Mouse (Mus musculus): ENCODE results near the gene Sestd1.

Sestd1 gene

DNA sequence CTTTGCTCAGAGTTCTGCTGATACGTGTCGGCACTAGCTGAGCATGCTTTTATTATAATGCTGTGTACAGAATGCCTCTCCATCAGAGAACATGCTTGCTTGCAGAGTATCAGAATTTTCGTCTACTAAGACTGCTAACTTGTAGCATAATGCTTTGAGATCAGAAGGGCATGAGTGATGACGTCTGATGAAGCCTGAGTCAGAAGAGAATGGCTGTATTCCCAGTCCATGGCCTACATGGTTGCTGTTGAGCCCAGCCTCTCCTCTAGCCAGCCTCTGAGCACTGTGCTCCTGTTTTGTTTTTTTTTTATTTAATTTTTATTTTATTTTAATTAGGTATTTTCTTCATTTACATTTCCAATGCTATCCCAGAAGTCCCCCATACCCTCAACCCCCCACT, 43.5 kb downstream of the Sestd1 start:
- in situ Hi-C loops (cut with MboI, MseI), result no loop called here

DNA sequence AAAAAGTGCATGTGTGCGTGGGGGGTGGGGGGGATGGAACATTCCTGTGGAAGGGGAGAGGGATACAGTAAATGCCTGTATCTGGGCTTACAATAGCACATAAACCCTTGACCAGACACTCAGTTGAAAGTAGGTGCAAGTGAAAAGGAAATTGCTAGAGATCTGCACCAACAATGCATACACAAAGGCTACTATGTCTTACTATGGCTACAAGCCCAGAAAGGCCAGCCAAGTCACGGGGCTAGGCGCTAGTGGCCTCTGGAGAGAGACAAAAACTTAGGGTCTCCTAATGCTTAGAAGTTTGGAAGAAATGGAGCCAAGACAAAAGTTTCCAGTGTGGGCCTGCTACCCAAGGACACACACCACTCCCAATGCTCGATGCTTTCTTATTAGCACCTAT, 44.5 kb downstream of the Sestd1 start:
- in situ Hi-C loops (cut with MboI, MseI), result no loop called here

DNA sequence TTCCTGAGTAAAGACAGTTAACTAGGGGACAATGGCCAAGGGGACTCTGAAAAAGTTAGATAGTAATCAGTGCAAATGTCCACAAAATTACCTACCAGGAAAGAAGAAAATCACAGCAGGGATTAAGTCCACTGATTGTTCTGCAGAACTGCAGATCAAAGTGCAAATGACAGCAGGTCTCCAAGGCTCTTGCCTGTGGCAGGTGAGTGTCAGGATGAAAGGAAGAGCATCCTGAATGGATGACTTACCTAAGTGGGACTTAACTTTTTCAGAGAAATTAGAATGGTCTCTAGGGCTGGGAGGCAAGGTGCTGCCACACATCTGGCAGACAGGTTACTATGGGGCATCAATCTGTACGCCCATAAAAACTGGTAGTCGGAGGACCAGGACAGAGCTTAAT, 47.8 kb downstream of the Sestd1 start:
- in situ Hi-C loops (cut with MboI, MseI), result no loop called here

DNA sequence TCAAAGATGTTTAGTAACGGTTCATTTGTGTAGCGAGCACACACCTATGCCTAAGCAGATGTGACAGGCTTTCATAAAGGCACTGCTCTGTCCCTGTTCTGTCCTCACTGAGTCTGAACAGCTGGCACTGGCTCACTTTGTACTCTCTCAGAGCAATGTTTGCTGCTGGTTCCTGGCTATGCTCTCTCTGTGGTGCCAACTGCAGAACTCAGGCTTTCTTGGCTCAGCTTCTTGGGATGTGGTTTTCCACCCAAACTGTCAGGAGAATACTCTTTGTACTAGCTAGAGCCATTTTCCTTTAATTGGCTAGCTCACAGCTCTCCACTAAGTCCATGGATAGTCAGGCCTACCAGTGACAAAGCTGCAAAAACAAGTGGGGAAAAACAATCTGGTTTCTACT, 59.4 kb downstream of the Sestd1 start:
- in situ Hi-C loops (cut with MboI, MseI), result no loop called here

DNA sequence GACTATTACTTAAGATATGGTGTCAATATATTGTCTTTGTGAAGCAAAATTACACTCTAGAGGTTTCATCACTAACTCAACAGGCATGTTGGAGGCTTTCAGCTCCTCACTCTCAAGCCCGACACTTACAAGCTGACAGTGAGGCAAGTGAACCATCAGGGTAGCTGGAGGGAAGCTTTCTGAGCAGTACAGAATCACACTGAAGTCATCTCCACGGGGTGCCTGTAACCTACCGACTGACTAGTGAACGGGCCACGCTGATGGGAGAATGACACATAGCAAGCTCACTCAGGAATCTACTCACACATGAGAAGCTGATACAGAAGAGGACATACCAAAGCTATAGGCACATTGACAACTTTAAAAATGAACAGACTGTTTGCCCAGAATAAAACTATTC, 67.5 kb downstream of the Sestd1 start:
- in situ Hi-C loops (cut with MboI, MseI), result no loop called here

DNA sequence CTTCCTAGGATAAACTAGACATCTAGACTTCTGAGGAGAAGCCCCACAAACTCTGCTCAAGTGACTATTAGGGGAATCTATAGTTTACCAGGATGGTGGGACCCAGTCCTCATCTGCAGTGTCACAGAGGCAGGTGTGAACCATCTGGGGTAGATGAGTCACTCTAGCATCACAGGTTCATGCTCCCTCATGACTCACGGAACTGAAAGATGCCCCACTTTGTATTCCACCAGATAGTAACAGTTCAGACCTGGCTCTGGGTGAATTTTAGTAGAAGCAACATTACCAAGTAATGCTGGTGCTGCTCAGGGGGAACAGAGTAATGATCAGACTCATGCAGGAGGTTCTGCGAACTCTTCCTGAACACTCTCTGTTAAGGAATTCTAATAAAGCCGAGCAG, 73.4 kb downstream of the Sestd1 start:
- in situ Hi-C loops (cut with MboI, MseI), result no loop called here

DNA sequence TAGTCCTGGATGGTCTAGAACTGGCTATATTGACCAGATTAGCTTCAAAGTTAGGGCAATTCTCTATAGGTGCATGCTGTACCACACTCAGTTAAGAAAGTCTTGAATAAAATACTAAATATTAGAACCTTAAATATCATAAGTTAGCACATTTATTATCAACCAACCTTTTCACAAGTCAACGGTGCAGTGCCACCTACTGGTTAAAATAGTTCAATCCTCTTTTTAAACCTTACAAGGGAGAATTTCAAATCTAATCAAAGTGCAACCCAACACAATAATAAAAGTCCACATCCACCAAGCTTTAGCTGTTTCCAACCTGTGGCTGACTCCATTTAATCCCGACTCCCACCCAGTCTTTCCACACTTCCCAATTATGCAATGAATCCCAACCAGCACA, 76.5 kb downstream of the Sestd1 start:
- in situ Hi-C loops (cut with MboI, MseI), result loop anchor here in 1 of 2 experiments (5.0 kb wide), 1 partner anchor 142 kb away; no protein-coding TSS in a partner anchor

DNA sequence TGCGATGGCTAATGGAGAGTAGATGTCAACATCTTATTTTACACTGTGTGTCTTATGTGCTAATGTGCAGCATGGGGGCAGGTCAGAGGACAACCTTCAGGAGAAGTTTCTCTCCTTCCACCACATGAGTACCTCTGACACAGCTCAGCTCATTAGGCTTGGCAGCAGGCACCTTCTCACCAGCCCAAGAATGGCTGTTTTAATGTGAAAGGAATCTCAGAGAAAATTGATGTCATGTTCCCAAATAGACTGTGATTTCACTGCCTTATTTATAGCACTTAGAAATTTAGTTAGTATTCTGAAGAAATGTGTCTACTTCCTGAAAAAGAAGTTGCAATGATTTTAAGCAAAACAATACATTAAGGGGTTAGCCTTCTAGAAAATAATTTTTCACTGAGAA, 78.5 kb downstream of the Sestd1 start:
- in situ Hi-C loops (cut with MboI, MseI), result loop anchor here in 1 of 2 experiments (5.0 kb wide), 1 partner anchor 140 kb away; no protein-coding TSS in a partner anchor

DNA sequence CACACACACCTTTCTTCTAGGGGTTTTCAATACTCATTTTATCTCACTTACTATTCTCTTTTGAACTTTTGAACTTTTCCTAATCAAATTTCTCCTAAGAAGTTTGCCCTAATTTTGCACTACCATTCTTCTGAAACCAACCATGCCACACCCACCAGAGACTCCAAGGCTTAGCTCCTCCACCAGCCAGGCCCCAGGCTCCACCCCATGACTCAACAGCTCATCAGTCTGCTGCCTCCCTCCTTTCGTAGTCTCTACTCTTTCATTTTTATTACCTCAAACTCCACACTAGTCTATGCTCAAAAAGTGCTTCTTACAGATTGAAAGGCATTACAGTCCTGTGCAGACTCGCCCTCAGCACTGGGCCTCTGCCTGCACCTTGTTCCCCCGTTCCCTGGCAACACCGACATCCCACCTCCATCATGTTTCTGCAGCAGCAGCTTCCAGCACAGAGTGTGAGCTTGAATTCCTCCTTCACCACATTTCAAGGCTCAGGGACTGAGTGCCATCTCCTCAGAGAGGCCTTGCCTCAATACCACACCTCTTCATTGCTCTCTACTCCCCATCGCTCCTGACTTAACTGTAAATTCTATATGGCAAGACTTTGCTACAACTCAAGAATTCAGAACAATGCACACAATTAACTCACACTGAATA, 79.3 kb downstream of the Sestd1 start:
- in situ Hi-C loops (cut with MboI, MseI), result loop anchor here in 1 of 2 experiments (5.0 kb wide), 1 partner anchor 139 kb away; no protein-coding TSS in a partner anchor

DNA sequence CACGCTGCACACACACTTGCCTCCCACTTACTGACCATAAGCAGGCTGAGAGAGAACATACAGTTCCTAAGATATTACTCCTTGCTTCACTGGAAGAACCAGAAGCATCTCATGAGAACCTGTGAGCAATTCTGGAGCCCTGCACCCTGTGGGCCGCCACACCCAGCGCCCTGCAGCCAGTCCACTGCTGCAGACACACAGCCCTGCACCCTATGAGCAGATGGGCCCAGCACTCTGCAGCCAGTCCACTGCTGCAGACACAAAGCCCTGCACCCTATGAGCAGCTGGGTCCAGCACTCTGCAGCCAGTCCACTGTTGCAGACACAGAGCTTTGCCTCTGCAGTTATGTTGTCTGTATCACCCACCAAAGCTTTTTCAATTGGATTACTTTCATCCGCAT, 80.0 kb downstream of the Sestd1 start:
- in situ Hi-C loops (cut with MboI, MseI), result loop anchor here in 1 of 2 experiments (5.0 kb wide), 1 partner anchor 138 kb away; no protein-coding TSS in a partner anchor

DNA sequence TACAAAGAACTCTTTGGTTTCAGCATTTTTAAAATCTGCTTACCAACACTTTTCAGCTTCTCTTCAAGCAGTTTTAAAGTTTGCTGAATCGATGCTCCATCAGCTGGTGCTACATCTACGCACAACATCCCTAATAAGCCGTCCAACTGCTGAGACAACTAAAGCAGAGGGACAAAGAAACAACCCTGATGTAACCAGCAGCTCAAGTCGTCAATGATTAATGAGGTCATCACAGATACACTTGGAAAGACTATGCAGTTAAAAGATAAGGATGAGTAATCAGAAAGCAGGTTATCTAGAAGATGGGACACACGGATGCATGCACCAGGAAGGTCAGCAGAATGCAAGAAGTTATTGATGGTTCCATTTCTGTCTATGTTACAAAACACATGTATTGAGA, 82.1 kb downstream of the Sestd1 start:
- in situ Hi-C loops (cut with MboI, MseI), result loop anchor here in 1 of 2 experiments (10.0 kb wide), 1 partner anchor 47 kb away; no protein-coding TSS in a partner anchor

DNA sequence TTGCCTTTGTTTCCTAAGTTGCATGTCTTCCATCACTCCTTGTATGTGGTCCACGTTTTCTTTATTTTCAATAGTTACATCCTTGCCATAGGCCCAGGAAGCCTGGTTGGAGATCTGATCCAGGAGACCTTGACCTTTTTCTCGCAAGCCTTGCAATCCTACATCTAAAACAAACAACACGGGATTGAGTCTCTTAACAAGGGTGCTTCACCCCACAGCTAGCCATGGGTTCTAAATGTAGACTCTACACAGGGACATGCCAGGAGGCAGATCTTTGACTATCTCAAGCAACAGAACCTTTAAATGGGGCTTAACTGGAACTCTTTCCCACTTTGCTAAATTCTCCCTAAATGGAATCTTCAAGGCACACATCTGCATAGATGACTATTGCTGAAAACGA, 83.6 kb downstream of the Sestd1 start:
- in situ Hi-C loops (cut with MboI, MseI), result loop anchor here in 1 of 2 experiments (10.0 kb wide), 1 partner anchor 48 kb away; no protein-coding TSS in a partner anchor

DNA sequence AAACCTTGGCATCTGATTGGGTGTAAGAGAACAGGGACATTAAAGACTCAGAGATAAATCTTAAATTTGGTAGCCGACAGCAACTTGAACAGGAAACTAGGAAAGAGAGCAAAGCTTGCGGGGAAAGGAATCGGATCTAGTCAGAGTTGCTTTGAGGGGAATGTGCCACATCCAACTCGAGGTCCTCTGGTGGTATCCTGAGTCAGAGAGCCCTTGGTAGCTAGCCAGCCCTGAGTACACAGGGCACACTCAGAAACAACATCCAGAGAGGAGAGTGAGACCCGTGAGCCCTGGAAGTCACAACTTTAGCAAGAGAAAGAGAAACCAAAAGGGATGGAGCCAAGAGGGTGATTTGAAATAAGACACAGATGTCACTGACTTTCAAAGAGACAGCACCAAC, 85.3 kb downstream of the Sestd1 start:
- in situ Hi-C loops (cut with MboI, MseI), result loop anchor here in 1 of 2 experiments (10.0 kb wide), 1 partner anchor 50 kb away; no protein-coding TSS in a partner anchor

DNA sequence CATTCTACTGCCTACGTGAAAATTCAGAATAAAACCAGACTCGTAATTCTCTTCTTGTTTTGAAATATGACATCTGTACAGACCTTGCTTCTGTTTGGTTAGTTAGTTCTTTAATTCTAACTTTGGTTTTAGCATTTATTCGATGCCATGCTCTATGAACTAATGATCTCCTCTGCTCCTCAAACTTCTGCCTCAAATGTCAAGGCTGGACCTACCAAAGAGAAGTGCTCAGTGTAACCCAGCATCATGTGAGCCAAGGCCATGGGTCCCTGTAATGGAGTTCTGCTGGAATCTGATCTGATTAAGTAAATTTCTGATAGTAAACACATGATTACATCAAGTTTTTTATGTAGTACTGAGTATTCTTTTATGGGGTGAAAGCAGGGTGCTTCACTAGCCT, 88.6 kb downstream of the Sestd1 start:
- in situ Hi-C loops (cut with MboI, MseI), result loop anchor here in 1 of 2 experiments (10.0 kb wide), 1 partner anchor 53 kb away; no protein-coding TSS in a partner anchor

DNA sequence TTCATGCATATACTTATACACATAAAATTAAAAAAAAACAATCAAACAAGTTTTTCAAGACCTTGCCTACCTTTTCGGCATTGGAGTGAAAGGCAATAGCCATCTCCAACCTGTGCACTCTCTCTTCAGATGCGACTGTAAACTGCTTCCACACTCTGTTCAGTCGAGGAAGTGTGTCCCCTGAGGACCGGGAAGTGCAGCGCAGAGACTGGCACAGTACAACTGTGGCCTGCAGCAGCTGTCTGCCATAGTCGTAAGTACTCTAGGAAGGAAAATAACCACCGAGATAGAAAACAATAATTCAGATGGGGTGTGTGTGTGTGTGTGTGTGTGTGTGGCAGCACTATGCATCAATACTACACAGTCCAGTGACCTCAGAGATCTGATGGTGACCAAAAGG, 89.5 kb downstream of the Sestd1 start:
- in situ Hi-C loops (cut with MboI, MseI), result loop anchor here in 1 of 2 experiments (10.0 kb wide), 1 partner anchor 54 kb away; no protein-coding TSS in a partner anchor

DNA sequence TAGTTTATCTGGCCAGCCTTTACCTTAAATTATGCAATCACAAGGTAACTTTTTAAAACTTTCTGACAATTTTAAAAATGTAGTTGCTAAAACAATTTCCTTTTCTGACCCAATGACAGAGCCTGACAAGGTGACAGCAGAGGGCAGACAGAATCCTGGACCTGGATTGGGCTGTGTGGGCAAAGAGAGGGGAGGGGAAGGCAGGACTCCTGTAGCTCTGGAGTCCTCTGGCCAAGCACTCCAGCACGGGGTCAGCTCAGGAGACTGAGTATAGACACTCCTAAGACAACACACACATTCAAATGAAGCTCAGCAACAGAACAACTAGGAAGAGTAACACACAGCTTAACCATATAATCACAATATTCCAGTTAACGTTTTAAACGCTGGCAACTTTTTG, 90.1 kb downstream of the Sestd1 start:
- in situ Hi-C loops (cut with MboI, MseI), result loop anchor here in 1 of 2 experiments (10.0 kb wide), 1 partner anchor 54 kb away; no protein-coding TSS in a partner anchor

DNA sequence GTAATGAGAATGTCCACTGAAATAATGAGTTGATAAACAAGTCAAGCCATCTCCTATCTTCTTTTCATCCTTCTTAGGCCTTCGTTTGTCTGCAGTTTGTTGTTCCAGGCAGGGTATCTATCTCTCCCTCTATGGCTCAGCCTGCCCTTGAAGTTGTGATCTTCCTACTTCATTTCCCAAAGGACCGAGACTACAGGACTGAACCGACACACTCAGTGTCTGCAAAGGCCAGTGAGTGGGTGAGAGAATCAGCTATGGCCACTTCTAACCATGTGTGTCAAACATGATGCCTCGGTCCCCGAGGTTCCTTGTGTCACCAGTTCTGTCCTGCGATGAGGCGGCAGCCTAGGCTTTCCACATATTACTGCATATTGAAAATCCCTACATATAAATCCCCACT, 90.7 kb downstream of the Sestd1 start:
- in situ Hi-C loops (cut with MboI, MseI), result loop anchor here in 1 of 2 experiments (10.0 kb wide), 1 partner anchor 55 kb away; no protein-coding TSS in a partner anchor

DNA sequence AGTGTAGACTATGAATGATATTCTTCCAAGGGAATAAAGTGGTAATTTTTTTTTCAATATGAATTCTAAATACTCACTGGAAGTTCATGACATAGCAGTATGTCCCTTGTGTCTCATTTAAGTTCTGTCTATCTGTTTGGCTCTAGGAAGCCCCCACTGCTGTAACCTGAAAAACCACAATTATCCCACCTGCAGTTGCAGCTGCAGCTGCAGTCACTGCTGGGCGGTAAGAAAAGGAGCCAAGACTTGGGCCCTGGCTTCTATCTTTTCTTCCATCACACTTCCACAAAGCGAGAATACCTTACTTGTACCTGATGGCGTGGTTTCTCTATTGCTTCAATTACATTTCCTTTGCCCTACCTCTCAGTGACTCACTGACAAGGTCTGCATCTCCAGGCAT, 92.9 kb downstream of the Sestd1 start:
- in situ Hi-C loops (cut with MboI, MseI), result no loop called here

DNA sequence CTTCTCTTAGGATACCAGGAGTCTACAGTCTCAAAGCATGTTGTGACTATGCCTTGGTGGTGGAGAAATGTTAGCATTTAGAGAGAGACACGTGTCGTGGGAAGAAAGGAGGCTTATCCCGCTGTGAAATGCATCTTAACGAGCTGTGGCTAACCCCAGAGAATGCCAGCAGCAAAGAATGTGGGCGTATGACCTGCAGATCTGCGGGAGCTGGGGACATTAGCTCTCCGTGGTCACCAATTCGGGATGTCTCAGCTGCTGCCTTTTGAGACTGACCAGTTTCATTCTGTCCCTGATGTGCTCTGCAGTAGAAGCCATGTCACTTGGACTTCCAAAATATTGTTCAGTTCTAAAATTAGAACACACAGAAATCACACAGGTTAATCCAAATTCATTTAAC, 93.5 kb downstream of the Sestd1 start:
- in situ Hi-C loops (cut with MboI, MseI), result no loop called here

DNA sequence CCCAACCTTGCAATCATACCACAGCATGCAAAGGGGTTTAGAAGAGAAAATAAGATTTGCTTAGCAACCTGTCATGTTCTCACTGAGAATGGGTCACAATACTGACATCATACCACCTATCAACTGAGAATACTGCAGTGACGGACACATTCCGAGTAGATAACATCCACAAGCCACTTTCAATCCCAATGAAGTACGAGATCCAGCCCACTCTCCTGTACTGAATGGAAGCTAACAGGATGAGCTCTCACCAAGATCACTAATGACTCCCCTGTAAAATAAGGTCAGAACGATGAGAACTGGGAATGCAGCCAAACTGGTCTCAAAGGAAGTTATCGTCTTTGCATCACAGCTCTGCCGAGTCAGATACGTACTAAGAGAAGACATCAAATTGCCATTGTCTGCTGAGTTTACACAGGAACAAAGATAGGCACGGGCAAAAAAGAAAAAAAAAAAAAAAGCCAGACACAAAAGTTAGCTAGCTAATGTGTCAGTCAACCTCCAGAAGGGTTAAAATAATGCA, 96.3 kb downstream of the Sestd1 start:
- in situ Hi-C loops (cut with MboI, MseI), result no loop called here

DNA sequence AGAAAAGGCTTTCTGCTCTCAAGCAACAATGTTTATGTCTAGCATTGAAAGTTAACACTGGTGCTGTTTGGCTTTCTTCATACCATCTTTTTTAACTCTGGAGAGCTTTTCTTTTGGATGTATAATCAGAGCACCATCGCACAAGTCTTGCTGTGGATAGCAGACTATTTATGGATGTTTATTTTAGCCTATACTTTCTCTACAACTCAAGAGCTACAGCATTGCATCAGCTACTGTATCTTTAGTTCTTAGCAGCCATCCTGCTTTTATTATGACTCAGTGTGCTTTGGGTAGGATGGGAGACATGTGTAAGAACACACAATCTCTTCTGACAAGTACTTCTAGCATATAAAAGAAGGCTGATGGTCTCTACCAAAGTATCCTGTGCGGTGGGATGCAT, 96.7 kb downstream of the Sestd1 start:
- in situ Hi-C loops (cut with MboI, MseI), result no loop called here

DNA sequence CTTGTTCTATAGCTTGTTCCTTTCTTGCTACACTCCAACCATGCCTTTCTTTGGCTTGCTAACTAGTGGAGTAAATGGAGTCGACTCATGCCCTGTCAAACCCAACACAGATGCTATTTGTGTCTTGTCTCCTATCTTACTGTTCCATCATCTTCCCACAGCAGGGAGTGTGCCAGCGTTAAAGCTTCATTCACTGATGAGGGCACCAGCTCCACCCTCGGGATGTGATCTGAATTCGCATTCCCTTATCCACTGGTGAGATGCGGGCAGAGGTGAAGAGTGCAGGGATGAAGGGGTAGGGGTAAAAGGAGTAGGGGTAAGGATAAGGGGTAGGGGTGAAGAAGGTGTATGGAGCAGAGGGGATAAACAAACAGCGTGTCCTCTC, 97.4 kb downstream of the Sestd1 start:
- in situ Hi-C loops (cut with MboI, MseI), result no loop called here
